Mouse (Mus musculus) lung, adult 18-20 months (tissue): ENCODE data around the gene Gpr156.

Experiments
- DNase-seq, 2 experiments: peaks; one replicate each; pipeline ENCODE4 v3.0.0; 2022; ENCODE audit warnings: mixed read lengths in 2 of 2

The Gpr156 gene

DNA sequence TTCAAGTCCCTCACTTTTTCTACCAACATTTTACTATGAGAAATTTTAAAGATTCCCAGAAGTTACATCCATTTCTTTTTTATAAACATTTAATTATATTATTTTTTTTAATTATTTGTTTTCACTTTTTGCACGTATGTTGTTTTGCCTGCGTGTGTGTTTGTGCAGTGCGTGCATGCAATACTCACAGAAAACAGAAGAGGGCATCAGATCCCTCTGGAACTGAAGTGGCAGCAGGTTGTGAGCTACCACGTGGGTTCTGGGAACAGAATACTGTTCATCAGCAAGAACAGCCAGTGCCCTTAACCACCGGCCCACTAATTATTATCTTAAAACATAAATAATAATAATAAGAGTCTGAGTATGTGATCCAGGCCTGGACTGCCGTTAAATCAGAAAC, 2.7 kb downstream of the Gpr156 start:
- no peak for DNase-seq

DNA sequence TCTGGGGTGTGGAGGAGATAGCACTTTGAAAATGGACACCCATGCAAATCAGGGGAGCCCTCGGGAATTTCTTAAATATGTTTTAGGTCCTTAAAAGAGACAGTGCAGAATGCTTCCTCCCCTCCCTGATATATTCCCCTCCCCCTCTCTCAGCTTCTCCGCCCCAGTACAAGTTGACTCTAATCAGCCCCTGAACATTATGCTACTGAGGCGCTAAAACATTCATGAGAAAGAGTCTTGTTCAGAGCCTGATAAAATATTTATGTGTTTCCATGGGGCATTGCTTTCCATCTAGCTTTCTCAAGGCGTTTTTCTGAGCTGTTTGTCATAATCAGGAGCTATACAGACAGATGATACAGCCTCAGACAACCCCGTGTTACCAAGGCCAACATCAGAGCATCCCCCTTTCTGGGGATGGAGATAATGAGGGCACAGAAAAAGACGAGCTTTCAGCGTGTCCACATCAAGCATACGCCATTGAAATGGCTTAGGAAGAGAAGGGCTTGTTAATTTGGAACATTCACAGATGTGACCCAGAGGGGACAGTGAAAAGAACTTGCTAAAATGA, 4.6 kb downstream of the Gpr156 start:
- DNase-seq = no peak

DNA sequence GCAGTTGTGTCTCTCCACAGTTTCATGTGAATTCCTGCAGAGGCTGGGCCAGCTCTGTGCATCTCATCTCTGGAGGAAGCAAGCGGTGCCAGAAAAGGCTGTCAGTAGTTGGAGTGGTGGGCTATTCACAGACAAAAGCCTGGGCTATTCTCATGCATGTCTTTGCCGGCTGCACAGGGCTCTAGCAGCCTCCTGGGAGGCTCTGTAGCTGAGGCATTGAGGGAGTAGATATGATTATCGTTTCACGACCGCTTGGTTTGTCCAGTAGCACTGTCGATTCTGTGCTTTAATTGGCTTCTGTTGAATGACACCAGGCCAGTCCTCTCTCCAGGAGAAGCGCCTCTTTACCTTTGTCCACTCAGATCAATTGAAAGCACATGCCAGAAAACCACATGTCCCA, 9.8 kb downstream of the Gpr156 start:
- no peak for DNase-seq

DNA sequence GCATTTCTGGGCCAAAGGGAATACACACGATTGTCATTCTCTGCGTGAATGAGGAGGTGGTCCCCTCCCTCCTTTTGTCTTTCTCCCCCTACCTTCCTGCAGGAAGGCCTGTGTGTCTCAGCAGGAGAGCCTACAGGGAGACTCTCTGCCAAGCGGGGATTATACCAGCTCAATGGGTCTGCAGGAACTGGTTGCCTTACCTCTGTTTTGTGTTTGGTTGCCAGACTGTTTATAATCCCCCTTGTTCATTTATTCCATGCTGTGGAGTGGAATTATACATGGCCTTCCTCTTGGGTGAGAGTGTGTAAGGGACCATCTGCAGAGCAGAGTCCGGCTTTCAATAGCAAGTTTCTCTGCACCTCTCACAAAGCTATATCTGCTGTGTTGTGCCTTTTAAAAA, 10.8 kb downstream of the Gpr156 start:
- DNase-seq = no peak

DNA sequence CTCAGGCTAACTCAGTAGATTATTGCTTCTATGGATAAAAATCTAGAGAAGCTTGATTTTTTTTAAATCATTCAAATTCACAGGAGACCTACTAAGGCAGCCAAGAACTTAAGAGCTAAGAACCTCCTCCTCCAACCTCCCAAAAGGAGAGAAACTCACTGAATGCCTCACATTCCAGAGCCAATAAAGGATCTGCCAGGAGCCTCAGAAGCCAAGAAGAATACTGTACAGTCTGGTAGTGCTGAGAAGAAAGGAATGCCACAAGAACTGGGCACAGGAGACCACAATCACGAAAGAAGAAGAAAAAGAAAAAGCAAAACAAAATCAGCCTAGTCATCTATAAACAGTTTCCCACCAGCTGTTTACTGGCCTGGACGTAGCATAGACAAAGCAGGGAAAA, 12.7 kb downstream of the Gpr156 start:
- DNase-seq = no peak

DNA sequence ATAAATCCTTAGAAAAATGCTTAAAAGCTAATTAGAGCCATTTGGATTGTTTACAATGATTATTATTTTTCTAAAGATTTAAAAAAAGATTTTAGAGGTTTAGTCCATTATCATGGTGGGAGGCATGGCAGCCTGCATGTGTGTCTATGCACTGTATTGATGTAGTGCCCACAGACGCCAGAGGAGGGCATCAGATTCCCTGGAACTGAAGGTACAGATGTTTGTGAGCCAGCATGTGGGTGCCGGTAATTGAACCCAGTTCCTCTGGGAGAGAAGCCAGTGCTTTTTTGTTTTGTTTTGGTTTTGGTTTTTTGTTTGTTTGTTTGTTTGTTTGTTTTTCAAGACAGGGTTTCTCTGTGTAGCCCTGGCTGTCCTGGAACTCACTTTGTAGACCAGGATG, 13.3 kb downstream of the Gpr156 start:
- DNase-seq = no peak

DNA sequence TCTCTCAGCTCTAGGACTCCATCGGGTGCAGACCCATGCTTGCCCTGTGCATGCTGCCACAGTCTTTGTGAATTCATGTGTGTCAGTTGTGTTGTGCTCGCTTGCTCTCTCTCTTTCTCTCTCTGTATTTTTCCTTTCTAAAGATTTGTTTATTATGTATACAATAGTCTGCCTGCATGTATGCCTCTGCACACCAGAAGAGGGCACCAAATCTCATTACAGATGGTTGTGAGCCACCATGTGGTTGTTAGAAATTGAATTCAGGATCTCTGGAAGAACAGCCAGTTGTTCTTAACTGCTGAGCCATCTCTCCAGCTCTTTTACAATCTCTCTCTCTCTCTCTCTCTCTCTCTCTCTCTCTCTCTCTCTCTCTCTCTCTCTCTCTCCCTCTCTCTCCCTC, 18.6 kb downstream of the Gpr156 start:
- DNase-seq = no peak

DNA sequence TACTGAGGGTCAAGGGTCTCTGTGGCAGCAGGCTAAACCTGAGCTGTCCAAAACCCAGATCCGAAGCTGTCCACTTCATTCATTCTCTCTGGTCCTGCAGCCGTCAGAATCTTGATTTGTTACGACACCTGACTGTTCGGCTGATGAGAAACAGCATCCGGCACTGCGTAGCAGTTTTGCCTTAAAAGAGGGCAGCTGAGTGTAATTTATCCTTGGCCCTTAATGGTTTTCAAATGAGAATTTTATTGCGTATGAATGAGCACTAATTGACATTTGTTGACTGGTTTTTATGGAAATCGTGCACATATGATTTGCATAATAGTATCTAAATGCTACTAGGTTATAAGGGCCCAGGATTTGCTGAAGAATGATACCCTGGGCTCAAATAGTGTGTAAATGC, 21.0 kb downstream of the Gpr156 start:
- DNase-seq = no peak

DNA sequence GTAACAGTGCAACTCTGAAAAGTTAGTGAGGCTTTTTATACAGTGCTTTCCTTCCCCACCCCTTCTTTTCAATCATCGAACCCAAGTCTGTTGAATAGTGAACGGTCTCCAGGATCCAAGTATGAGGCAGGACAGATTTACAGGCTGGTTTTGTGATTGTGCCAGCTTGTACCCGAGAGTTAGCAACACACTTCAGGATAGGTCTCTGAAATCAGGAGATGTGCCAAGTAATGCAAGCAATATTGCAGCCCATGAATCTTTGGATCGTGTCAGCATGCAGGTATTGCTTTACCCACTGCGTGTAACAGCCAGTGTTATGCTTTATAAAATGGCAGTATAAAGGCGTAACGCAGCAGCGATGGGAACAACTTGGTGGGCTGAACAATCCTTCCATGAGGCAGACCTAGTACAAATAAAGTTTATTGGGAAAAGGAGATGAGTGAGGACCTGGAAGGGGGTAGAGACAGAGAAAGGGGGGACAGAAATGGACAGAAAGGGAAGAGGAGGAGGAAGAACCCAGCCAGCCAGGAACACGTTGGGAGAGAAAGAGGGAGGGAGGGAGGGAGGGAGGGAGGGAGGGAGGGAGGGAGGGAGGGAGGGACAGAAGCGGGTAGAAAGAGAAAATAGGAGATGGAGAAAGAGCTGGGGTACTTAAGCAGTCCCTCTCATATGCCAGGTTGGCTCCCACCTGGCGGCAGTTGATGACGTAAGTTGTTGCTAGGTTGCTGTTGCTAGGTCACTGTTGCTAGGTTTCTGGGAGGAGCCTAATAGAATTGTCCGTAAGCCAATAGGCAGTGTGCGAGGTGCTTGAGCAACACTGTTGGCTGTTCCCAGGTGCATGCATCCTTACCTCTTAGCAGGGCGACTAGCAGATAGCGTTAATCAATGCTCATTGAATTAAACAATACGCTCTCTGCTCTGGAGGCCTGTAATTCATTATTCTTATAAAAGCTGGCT, 22.1 kb downstream of the Gpr156 start:
- DNase-seq = peak; percentile 48 to 56

DNA sequence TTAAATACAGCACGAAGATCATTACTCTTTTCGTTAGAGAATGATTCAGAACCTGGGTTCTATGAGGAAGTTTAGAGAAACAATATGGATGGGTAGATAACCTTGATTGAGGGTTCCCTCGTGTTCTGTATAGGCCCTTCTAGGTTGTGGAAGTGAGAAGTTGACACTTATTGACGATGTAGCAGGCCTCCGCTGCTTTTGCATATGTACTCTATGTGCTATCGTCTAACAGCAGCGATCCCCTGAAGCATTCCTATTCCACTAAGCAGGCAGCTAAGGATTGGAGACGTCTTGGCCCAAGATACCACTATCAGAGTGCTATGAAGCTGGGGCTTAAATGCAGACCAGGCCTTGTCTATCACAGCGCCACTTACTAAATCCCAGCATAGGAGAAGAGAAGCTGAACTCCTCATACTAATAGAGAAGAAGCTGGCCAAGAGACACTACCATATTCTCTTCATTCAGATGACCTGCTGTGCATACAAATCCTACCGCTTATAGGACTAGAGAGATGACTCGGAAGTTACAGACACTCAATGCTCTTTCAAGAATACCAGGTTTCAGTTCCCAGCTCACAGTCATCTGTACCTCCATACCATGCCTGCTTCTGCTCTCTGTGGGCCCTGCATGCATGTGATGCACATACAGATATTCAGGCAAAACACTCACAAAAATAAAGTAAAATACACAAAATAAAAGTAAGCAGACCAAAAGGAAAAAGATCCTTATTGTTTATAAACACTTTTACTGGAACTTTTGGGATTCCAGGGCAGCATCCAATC, 23.0 kb downstream of the Gpr156 start:
- DNase-seq = no peak

DNA sequence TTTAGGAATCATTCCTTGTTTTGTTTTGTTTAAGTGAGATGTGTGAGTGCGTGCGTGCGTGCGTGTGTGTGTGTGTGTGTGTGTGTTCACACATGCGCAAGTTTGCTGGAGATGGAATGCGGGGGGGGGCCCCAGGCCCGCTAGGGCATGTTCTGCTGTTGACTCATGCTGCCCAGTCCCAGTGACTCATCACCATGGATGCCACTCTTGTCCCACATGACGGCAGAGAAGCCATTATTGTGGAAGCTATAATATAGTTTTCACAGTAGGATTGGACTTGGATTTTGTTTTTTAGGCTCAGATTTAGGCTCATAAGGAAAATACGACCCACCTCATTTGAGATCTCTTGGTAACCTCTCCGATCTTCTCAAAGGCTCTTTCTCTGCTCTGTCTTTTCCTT, 24.0 kb downstream of the Gpr156 start:
- peak; percentile 18 to 44 for DNase-seq

DNA sequence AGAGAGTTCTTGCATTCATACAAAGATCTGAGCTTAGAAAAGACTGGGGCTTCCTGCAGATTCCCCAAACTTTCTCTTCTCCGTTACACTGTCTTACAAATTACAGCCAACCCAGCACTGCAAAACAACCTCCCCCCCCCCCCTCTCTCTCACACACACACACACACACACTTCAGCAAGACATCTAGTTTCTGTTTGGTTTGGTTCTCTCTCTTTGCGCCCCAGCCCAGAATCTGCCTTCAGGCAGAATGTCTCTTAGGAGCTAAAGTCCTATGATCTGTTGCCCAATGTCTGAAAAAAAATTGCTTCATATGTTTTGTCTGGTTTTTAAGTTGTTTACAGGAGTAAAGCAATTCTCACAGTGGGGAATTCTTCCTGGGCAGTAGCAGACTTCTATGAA, 27.4 kb downstream of the Gpr156 start:
- DNase-seq = no peak

DNA sequence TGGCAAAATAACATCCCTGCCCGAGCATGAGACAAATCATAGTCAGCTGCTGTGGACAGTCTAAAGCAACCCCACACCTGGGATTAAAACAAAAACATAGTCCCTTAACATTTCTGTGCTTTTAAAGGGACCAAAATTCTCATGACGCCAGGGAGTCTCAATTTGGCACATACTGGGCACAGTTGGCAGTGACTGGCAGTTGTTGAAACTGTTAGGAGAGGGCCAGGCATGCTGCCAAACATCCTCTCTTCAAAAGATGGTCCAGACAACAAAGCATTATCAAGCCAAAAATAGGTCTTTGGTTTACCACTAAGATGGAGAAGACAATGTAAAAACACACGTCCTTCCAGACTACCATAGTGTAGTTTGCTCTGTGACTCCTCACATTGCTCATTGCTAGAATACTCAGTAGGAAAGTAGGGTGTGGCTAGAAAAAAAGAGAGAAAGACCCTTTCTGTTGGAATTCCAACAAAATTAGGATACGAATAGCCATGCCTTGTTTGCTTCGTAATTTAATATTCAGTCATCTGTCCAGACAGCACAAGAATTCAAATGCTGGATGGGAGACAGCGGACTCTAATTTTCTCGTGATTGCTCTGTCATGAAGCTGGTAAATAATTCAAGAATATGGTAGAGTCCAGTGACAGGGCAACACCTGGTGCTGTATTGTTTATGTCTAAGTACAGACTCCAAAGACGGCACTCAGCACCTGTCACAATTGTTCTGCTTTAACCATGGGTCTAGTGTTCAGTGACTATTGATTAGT, 28.9 kb downstream of the Gpr156 start:
- no peak for DNase-seq

DNA sequence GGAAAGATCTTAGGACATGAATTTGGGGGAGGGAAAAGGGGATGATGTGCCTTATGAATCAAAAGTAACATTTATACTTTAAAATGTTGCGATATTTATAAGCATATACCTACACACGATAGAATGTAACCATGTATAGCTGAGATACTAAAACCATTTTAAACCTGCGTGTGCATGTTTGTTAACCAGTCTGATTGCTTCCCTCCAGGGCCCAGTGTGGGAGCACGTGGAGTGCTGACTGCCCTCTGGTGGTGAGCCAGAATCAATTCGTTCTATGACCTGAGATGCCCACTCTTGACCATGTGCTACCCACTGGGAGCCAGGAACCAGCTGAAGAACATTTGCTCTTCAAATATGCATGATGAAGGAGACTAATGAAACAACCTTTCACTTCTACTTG, 30.9 kb downstream of the Gpr156 start:
- peak; percentile 45 to 70 for DNase-seq

DNA sequence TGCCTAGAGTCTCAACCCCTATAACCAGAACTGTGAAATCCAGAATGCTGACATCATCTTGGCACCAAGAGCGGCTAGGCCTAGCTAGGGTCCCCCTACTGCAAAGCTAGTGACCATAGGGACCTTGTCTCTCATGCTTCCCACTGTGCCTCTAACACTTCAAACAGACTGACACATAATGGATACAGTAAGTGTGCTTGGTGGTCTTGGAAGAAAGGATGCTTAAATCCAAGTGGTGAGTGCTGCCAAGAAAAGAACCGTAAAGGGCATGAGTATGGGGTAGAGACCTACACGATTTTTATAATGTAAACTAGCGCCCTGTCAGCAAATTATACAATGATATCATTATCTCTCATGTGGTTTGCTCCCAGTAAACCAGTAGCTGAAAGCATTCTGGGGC, 32.1 kb downstream of the Gpr156 start:
- DNase-seq = no peak

DNA sequence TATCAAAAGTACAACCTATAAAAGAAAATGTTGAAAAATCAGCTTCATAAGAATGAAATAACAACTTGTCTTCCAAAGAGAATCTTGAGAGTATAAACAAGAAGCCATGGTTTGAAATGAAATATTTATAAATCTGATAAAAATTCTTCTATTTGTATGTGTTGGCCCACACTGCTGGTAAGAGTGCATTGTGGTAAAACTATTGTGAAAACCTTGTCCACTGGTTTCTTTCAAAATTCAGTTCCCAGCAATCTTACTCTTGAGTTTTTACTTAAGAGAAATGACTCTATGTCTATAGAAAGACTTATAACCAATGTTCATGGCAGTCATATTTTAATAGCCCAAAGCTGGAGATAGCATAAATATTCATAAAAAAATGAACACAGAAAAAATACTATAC, 34.9 kb downstream of the Gpr156 start:
- no peak for DNase-seq

DNA sequence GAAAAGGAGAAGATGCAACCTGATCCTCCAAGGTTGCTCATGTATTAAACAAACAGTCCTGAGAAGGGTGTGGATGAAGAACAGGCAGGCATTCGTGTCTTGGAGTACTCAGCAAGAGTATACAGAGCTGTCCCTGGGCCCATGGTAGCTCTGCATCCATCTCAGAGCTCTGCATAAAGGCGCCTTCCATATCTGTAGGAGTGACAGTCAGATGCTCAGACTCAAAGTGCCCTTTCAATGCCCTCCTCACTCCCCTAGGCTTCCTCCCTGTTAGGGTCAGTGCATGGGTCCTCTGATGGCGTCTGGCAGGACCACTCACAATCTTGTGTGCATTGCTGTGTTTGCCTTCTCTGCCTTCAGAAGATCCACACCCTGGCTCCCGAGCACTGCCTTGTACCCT, 36.9 kb downstream of the Gpr156 start:
- DNase-seq = no peak

DNA sequence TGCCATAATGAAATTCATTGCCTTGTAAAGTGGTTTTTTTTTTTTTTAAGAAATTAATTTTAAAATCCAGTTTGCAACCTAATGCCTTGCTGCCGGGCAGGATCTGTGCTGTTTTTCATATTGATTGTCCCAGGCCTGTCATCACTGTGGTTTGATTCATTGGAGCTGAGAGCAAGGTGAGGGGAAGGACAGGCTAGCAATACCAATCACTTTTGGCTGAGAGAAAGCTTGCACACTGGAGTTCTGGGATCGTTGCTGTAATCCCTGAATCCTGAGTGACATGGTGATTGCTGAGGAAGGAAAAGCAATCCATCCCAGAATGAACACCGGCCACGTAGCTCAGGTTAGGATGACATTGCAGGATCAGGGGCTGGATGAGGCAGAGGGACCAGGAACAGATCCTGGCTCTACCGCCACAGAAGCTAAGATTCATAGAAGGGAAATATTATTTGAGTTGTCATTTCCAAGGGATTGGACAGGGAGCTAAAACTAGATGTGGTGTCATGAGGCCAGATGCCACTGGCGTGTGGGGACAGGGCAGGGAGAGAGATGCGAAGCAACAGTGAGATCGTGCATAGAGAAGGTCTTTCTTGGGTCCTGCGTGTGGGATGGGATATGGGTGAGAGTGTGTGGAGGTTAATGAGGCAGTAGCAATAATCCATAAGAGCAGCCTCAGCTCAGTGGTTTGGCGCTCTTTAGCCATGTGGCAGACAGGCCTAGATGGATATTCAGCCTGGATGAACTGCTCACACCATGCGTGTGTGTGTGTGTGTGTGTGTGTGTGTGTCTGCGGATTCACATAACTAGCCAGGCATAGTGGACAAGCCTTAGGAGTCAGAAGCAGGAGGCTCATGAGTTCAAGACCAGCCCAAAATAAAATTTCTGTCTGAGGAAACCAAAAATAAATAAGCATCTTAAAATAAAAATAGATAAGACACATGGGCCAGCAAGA, 38.0 kb downstream of the Gpr156 start:
- no peak for DNase-seq

DNA sequence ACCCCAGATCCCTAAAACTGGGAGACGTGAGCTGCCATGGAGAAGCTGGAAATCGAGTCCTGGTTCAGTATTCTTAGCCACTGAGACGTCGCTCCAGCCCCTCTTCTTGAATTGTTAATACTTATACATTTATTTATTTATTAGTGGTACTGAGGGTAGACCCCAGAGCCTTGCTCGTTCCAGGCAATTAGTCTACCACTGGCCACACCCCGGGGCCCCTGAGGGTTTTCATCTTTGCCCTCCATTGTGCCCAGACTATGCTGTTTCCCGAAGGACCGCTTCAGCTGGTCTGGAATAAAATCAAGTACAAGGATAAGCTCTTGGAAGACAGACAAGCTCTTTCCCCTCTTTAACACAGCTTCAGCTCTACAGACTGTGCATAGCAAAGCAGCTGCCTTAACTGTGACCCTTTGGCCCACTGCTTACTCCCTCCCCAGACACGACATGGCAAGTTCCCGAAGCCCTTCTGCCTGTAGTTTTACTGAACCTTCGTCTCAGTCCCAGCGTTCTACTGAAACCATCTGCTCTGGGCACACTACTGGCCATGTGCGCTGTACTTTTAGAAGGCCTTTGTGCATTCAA, 39.1 kb downstream of the Gpr156 start:
- no peak for DNase-seq

DNA sequence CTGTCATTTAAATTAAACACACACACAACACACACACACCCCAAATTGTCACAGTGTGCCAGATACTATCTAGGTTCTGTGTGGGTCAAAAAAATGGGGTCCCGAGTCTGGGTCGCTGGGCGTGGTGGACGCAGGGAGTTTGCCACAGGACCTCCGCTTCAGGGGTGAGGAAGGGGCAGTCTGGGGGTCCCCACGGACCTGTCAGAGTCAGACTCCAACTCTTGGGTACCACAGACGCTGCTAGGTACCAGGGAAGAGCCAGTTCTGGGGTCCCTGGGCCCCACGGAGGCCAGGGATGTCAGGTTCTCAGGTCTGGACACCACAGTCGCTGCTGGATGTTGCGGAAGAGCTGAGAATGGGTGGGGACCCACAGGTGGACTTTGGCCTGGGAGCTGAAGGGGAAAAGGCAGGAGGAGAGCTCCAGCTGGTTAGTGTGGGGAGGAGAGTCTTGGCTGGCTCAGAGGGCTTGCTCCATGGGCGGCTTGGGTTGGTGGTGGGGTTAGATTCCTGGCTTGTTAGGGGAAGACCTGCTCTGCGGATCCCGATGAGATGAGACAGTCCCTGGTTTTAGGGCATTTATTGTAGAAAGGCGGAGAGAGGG, 39.9 kb downstream of the Gpr156 start:
- DNase-seq = no peak

DNA sequence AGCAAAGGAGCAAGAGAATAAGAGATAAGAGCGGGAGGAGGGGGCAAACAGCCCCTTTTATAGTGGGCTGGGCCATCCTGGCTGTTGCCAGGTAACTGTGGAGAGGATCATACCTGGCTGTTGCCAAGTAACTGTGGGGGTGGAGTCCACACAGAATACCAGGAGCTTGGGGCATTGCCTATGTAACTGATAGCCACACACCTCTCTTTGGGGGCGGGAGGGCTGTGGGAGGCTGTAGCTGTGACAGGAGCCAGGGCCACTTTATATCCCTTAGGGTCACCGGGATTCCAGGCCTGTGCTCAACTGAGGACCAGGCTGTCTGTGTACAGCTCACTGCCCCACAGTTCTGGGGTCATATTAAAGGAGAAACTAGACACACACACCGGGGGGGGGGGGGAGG, 40.5 kb downstream of the Gpr156 start:
- no peak for DNase-seq
